Mouse (Mus musculus): ENCODE data around the gene 4833439L19Rik. TPM values are rescaled to one million over a fixed set of nuclear protein-coding genes. Genes with fewer than 3 reads are reported as not detected.
A peak's percentile ranks its signal among the peaks of the same experiment; 100 is the strongest.
"Not testable (repeated sequence)": the region's sequence is repeated elsewhere in the genome, so short reads cannot be mapped to it uniquely, and the experiment has no call there.

Gene 4833439L19Rik
- 48.5 and 49.2 TPM in 2 replicates for polyA plus RNA-seq (2012; ENCODE audit: insufficient read depth, insufficient read length, missing spikeins)

GRCm38 (mm10) chr13:54565201-54565581 lies at the start of gene 4833439L19Rik:
4833439L19Rik (minus strand) TSS chr13:54565435.
- H3K27ac ChIP-seq (ENCODE audit: insufficient read depth, low read depth, low read length) = no peak within 1 kb of the TSS

GRCm38 (mm10) chr13:54613141-54613540 lies 47.9 kb upstream of the 4833439L19Rik start:
- H3K4me3 ChIP-seq (ENCODE audit: insufficient read depth, low read length); H3K27ac ChIP-seq (ENCODE audit: insufficient read depth, low read depth, low read length): not testable (repeated sequence)
- peaks cover 15% of the 10 kb centered on the region for H3K4me1 ChIP-seq (ENCODE audit: control insufficient read depth, insufficient read depth, low read length)

More at GRCm38 (mm10) chr13:54565201-54565581, at the start of gene 4833439L19Rik:
- TF ChIP-seq POLR2A (IDR thresholded peaks at IDR 0.05; ENCODE audit: borderline replicate concordance, low read depth, low read length) (no peak), CTCF (IDR thresholded peaks at IDR 0.05; ENCODE audit: low read depth, low read length) (no peak)
- H3K4me3 ChIP-seq (ENCODE audit: insufficient read depth, low read length) = peak within 1 kb of the TSS; percentile 78
- peaks cover 10% of the 10 kb centered on the region; the same call in 1 of the 2 replicates for H3K4me1 ChIP-seq (ENCODE audit: control insufficient read depth, insufficient read depth, low read length)

GRCm38 (mm10) chr13:54610972-54611754 lies 45.9 kb upstream of the 4833439L19Rik start, which contains the start of gene Cltb:
Cltb (minus strand) TSS chr13:54611344.
- TF ChIP-seq POLR2A (IDR thresholded peaks at IDR 0.05; ENCODE audit: borderline replicate concordance, low read depth, low read length) = no peak
- TF ChIP-seq CTCF (IDR thresholded peaks at IDR 0.05; ENCODE audit: low read depth, low read length) = no peak
- Histone ChIP-seq H3K4me1 (ENCODE audit: control insufficient read depth, insufficient read depth, low read length) (peaks cover 10% of the 10 kb centered on the region), H3K27ac (ENCODE audit: insufficient read depth, low read depth, low read length) (peak within 1 kb of the TSS; percentile 47), H3K4me3 (ENCODE audit: insufficient read depth, low read length) (peak within 1 kb of the TSS; percentile 73)

- TF ChIP-seq CTCF (IDR thresholded peaks at IDR 0.05; ENCODE audit: low read depth, low read length) = no peak
- no peak for TF ChIP-seq POLR2A (IDR thresholded peaks at IDR 0.05; ENCODE audit: borderline replicate concordance, low read depth, low read length)
- H3K27ac ChIP-seq (ENCODE audit: insufficient read depth, low read depth, low read length) = peak overlapping the region; percentile 47
Measured at GRCm38 (mm10) chr13:54610613-54610971, 45.4 kb upstream of the 4833439L19Rik start.

GRCm38 (mm10) chr13:54609301-54609700 lies 44.1 kb upstream of the 4833439L19Rik start:
- Histone ChIP-seq H3K4me3 (ENCODE audit: insufficient read depth, low read length) (no peak overlapping the region), H3K4me1 (ENCODE audit: control insufficient read depth, insufficient read depth, low read length) (0 out of 2 replicates have a peak, but pooled peaks cover 6% of the 10 kb centered on the region), H3K27ac (ENCODE audit: insufficient read depth, low read depth, low read length) (no peak overlapping the region)
- TF ChIP-seq CTCF (IDR thresholded peaks at IDR 0.05; ENCODE audit: low read depth, low read length) = no peak
- no peak for TF ChIP-seq POLR2A (IDR thresholded peaks at IDR 0.05; ENCODE audit: borderline replicate concordance, low read depth, low read length)

More at GRCm38 (mm10) chr13:54610613-54610971, 45.4 kb upstream of the 4833439L19Rik start:
- 0 out of 2 replicates have a peak, but pooled peaks cover 6% of the 10 kb centered on the region for H3K4me1 ChIP-seq (ENCODE audit: control insufficient read depth, insufficient read depth, low read length)
- peak overlapping the region; percentile 73 for H3K4me3 ChIP-seq (ENCODE audit: insufficient read depth, low read length)

GRCm38 (mm10) chr13:54608666-54609065 lies 43.4 kb upstream of the 4833439L19Rik start:
- H3K4me3 ChIP-seq (ENCODE audit: insufficient read depth, low read length) = no peak overlapping the region
- no peak for TF ChIP-seq CTCF (IDR thresholded peaks at IDR 0.05; ENCODE audit: low read depth, low read length)
- no peak for TF ChIP-seq POLR2A (IDR thresholded peaks at IDR 0.05; ENCODE audit: borderline replicate concordance, low read depth, low read length)
- 0 out of 2 replicates have a peak, but pooled peaks cover 6% of the 10 kb centered on the region for H3K4me1 ChIP-seq (ENCODE audit: control insufficient read depth, insufficient read depth, low read length)
- H3K27ac ChIP-seq (ENCODE audit: insufficient read depth, low read depth, low read length) = no peak overlapping the region

- Histone ChIP-seq H3K27ac (ENCODE audit: insufficient read depth, low read depth, low read length) (no peak overlapping the region), H3K4me1 (ENCODE audit: control insufficient read depth, insufficient read depth, low read length) (0 out of 2 replicates have a peak, but pooled peaks cover 6% of the 10 kb centered on the region), H3K4me3 (ENCODE audit: insufficient read depth, low read length) (no peak overlapping the region)
- TF ChIP-seq CTCF (IDR thresholded peaks at IDR 0.05; ENCODE audit: low read depth, low read length) (no peak), POLR2A (IDR thresholded peaks at IDR 0.05; ENCODE audit: borderline replicate concordance, low read depth, low read length) (no peak)
Measured at GRCm38 (mm10) chr13:54608002-54608401, 42.8 kb upstream of the 4833439L19Rik start.

GRCm38 (mm10) chr13:54607204-54607603 lies 42.0 kb upstream of the 4833439L19Rik start:
- Histone ChIP-seq H3K4me3 (ENCODE audit: insufficient read depth, low read length) (no peak overlapping the region), H3K4me1 (ENCODE audit: control insufficient read depth, insufficient read depth, low read length) (0 out of 2 replicates have a peak, but pooled peaks cover 6% of the 10 kb centered on the region), H3K27ac (ENCODE audit: insufficient read depth, low read depth, low read length) (no peak overlapping the region)
- TF ChIP-seq CTCF (IDR thresholded peaks at IDR 0.05; ENCODE audit: low read depth, low read length) = no peak
- no peak for TF ChIP-seq POLR2A (IDR thresholded peaks at IDR 0.05; ENCODE audit: borderline replicate concordance, low read depth, low read length)

- H3K27ac ChIP-seq (ENCODE audit: insufficient read depth, low read depth, low read length) = no peak overlapping the region
- TF ChIP-seq CTCF (IDR thresholded peaks at IDR 0.05; ENCODE audit: low read depth, low read length) (no peak), POLR2A (IDR thresholded peaks at IDR 0.05; ENCODE audit: borderline replicate concordance, low read depth, low read length) (no peak)
- H3K4me1 ChIP-seq (ENCODE audit: control insufficient read depth, insufficient read depth, low read length) = 0 out of 2 replicates have a peak, but pooled peaks cover 2% of the 10 kb centered on the region
- H3K4me3 ChIP-seq (ENCODE audit: insufficient read depth, low read length) = no peak overlapping the region
Measured at GRCm38 (mm10) chr13:54605426-54605825, 40.2 kb upstream of the 4833439L19Rik start.

- H3K4me1 ChIP-seq (ENCODE audit: control insufficient read depth, insufficient read depth, low read length) = no peaks in the 10 kb centered on the region
- no peak for TF ChIP-seq POLR2A (IDR thresholded peaks at IDR 0.05; ENCODE audit: borderline replicate concordance, low read depth, low read length)
- no peak for TF ChIP-seq CTCF (IDR thresholded peaks at IDR 0.05; ENCODE audit: low read depth, low read length)
- H3K4me3 ChIP-seq (ENCODE audit: insufficient read depth, low read length) = no peak overlapping the region
- no peak overlapping the region for H3K27ac ChIP-seq (ENCODE audit: insufficient read depth, low read depth, low read length)
Measured at GRCm38 (mm10) chr13:54604221-54604620, 39.0 kb upstream of the 4833439L19Rik start.

Data from bone marrow macrophage, adult 2 months (primary cell).